Mouse (Mus musculus) stomach, embryonic 14.5 days (tissue): ENCODE data around the gene Bex3. TPM values are rescaled to one million over a fixed set of nuclear protein-coding genes. Genes with fewer than 3 reads are reported as not detected.

Experiments used
- polyA plus RNA-seq: library from polyadenylated mRNA; unstranded; fragments of >200 nt; fragmentation: Nextera tagmentation; extraction: Ambion mirVana; gene quantifications from 2 replicates; pipeline ENCODE4 v1.2.1, GENCODE M21; 2014

The Bex3 gene
- polyA plus RNA-seq, 1 experiment from 2014 or later, result 489 TPM

Other genes starting within 250 kb of the Bex3 start
- 33.5 and 36.2 TPM in 2 replicates for gene Arxes1, start 236.9 kb upstream of the Bex3 start, polyA plus RNA-seq
- 104 and 108 TPM in 2 replicates for gene Bex2, start 202.0 kb upstream of the Bex3 start, polyA plus RNA-seq
- 0.34 TPM in 1 of 2 replicates, not detected in the other for gene Nxf3, start 185.0 kb upstream of the Bex3 start, polyA plus RNA-seq
- 108 and 121 TPM in 2 replicates for gene Bex4, start 131.3 kb upstream of the Bex3 start, polyA plus RNA-seq
- gene Tceal8, start 97.9 kb upstream of the Bex3 start, polyA plus RNA-seq, result 201 and 204 TPM in 2 replicates
- gene Tceal5, start 66.4 kb upstream of the Bex3 start, polyA plus RNA-seq, result 1.6 and 2.0 TPM in 2 replicates
- gene Tceal7, start 55.5 kb upstream of the Bex3 start, polyA plus RNA-seq, result 0.61 and 1.1 TPM in 2 replicates
- 75.8 and 80.1 TPM in 2 replicates for gene Bex1, start 54.7 kb upstream of the Bex3 start, polyA plus RNA-seq
- gene Tceal9, start 25.2 kb upstream of the Bex3 start, polyA plus RNA-seq, result 663 and 676 TPM in 2 replicates
- gene Kir3dl1, start 247.7 kb downstream of the Bex3 start, polyA plus RNA-seq, result not detected in 2 replicates